Mouse (Mus musculus): ENCODE data around the gene Jchain. TPM values are rescaled to one million over a fixed set of nuclear protein-coding genes. Genes with fewer than 3 reads are reported as not detected.

Jchain gene
- polyA plus RNA-seq, 1 experiment from 2014 or later, result 0.21 TPM

DNA sequence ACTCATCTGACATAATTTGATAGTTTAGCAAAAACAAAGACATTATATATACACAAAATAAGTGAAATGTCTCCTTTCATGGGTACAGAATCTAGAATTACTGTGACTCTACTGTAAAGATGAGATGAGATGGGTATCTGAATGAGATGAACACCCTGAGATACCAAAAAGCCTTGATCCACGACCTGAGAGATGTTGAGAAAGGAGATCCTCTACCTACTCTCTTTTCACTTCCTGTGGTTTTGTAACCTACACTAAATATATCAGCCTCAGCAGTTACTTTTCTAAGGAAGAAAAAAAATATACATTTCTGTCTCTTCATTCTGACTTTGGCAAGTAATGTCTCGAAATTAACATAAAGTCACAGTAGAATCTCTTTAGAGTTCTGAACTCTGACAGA lies 38.7 kb downstream of the Jchain start:
- ATAC-seq (ENCODE audit: insufficient read depth, low FRiP score, low TSS enrichment) (no peak), DNase-seq (ENCODE audit: low spot score) (no peak)
- H3K4me1 ChIP-seq (ENCODE audit: control insufficient read depth, insufficient read depth, low read length), result no peaks in the 10 kb centered on the region
- 76% methylated on average over 2 of the region's 2 CpGs for WGBS
- H3K27me3 ChIP-seq (ENCODE audit: control insufficient read depth, insufficient read depth, low read length), result no peaks in the 10 kb centered on the region
- no peak overlapping the region for H3K4me2 ChIP-seq (ENCODE audit: low read depth)
- H3K9me3 ChIP-seq (ENCODE audit: control insufficient read depth, low read length), result no peaks in the 10 kb centered on the region
- H3K4me3 ChIP-seq (ENCODE audit: low read depth, low read length), result no peak overlapping the region
- no peak overlapping the region for H3K9ac ChIP-seq (ENCODE audit: low read length)
- no peaks in the 10 kb centered on the region for H3K36me3 ChIP-seq (ENCODE audit: control insufficient read depth, insufficient read depth, low read length)
- H3K27ac ChIP-seq (ENCODE audit: low read depth, low read length), result no peak overlapping the region

DNA sequence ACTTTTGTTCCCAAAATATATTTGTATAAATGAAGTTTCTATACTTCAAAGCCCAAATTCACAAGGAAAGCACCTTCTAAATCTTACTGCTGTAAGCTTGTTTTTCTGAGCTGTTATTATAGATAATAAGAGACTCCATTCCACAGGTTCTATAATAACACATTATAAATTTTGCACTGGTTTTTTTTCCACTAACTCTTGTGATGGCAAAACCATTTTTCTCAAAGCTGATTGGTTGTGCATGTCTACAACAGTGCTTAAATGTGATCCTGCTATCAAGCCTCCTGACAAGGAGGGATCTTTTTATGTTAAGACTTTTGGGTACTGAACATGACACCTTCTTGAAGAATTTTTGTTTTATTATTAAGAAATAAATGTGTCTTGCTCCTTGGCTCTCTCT lies 40.0 kb downstream of the Jchain start, which contains the start of gene Enam:
Gene Enam (plus strand): TSS at position 301 of the 400 bp plus-strand sequence.
- DNase-seq (ENCODE audit: low spot score) (no peak), ATAC-seq (ENCODE audit: insufficient read depth, low FRiP score, low TSS enrichment) (no peak)
- Histone ChIP-seq H3K4me1 (ENCODE audit: control insufficient read depth, insufficient read depth, low read length) (no peaks in the 10 kb centered on the region), H3K4me3 (ENCODE audit: low read depth, low read length) (no peak within 1 kb of the TSS), H3K36me3 (ENCODE audit: control insufficient read depth, insufficient read depth, low read length) (no peaks in the 10 kb centered on the region), H3K27me3 (ENCODE audit: control insufficient read depth, insufficient read depth, low read length) (no peaks in the 10 kb centered on the region), H3K27ac (ENCODE audit: low read depth, low read length) (no peak within 1 kb of the TSS), H3K9me3 (ENCODE audit: control insufficient read depth, low read length) (no peaks in the 10 kb centered on the region), H3K9ac (ENCODE audit: low read length) (no peak within 1 kb of the TSS), H3K4me2 (ENCODE audit: low read depth) (no peak within 1 kb of the TSS)

Other genes starting within 250 kb of the Jchain start
- not detected in 2 replicates for gene Prol1, start 210.6 kb downstream of the Jchain start, polyA plus RNA-seq (2014; fragmentation: Nextera tagmentation; extraction: Ambion mirVana)
- not detected in 2 replicates for gene Amtn, start 151.8 kb downstream of the Jchain start, polyA plus RNA-seq (2014; fragmentation: Nextera tagmentation; extraction: Ambion mirVana)
- not detected in 2 replicates for gene Ambn, start 71.9 kb downstream of the Jchain start, polyA plus RNA-seq (2014; fragmentation: Nextera tagmentation; extraction: Ambion mirVana)
- not detected in 2 replicates for gene Enam, start 39.9 kb downstream of the Jchain start, polyA plus RNA-seq (2014; fragmentation: Nextera tagmentation; extraction: Ambion mirVana)
- 69.9 and 71.0 TPM in 2 replicates for gene Utp3, start 26.6 kb upstream of the Jchain start, polyA plus RNA-seq (2014; fragmentation: Nextera tagmentation; extraction: Ambion mirVana)
- 130 and 134 TPM in 2 replicates for gene Rufy3, start 37.1 kb upstream of the Jchain start, polyA plus RNA-seq (2014; fragmentation: Nextera tagmentation; extraction: Ambion mirVana)
- 105 and 108 TPM in 2 replicates for gene Grsf1, start 148.3 kb upstream of the Jchain start, polyA plus RNA-seq (2014; fragmentation: Nextera tagmentation; extraction: Ambion mirVana)
- 15.6 and 16.2 TPM in 2 replicates for gene Mob1b, start 193.0 kb upstream of the Jchain start, polyA plus RNA-seq (2014; fragmentation: Nextera tagmentation; extraction: Ambion mirVana)
- gene Dck, start 237.1 kb upstream of the Jchain start, polyA plus RNA-seq (2014; fragmentation: Nextera tagmentation; extraction: Ambion mirVana), result 118 and 119 TPM in 2 replicates